Mouse (Mus musculus) urinary bladder, postnatal 36 days (tissue): ENCODE results near the gene Ren1.

Experiments
- DNase-seq, 2 experiments: peaks; one replicate each; pipeline ENCODE4 v3.0.0; 2022; ENCODE audit warnings: low spot score in 2 of 2, mixed read lengths in 1 of 2

Ren1 gene

DNA sequence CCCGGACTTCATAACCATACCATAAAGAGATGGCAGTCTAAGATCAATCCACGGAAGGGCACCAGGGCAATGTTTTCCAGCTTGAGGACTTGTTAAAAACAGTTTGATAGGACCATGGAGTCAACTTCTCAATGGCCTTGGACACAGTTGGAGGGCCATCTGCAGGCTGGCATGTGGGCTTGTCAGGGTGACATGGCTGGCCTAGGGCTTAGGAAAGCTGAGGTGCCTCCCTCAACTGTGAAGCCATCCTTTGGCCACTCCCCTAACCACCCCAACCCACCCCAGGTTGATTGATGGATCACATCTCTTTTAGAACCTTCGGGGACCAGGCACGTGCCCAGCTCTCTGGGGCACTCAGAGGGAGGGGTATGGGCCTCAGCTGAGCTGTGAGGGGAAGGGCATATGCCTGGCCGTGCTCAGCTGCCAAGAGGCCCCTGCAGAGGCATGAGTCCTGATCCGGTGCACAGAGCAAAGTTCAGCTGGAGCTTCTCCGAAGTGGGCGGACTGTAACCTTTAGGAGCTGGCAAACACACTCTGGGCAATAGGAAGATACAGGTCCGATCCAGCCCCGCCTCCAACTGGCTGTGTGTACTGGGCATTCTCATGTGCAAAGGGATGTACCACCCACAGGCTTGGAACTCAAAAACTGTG, 25.5 kb downstream of the Ren1 start:
- DNase-seq, result no peak

- DNase-seq, result no peak
These were observed 27.2 kb downstream of the Ren1 start for GRCm38 (mm10) chr1:133377547-133377946.

- DNase-seq, result no peak
These were observed 29.1 kb downstream of the Ren1 start for GRCm38 (mm10) chr1:133379254-133379985.

GRCm38 (mm10) chr1:133379986-133380320, 29.6 kb downstream of the Ren1 start:
- no peak for DNase-seq

DNA sequence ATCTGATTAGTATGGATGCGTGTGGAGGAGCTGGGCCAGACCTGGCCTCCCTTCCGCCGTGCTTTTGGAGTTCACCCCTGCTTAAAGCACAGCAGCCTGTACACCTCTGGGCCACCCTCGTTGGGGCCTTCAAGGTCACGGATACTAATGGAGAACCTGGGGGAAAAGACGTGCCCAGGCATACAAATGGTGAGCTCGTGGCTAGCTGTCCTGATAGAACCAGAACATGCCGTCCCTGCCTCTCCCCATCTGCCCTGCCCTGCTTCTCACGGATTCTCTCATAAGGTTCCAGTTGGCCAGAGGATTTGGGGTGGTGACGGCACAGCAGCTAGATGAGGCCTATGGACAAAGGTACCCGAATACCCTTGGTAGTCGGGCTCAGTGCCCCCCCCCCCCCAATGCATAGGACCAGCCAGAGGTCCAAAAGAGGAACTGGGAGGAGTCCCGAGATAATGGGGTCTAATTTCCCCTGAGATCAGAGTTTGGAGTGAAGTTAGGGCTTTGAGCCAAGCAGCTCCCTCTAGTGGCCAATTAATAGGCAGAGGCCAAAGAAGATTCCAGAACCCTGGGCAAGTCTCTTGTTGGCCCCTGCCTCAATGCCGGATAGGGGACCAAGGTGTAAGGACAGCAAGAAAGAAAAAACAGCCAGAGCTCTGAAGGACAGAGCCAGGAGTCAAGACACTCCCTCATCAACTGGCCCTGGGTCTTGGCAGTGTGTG, 30.2 kb downstream of the Ren1 start:
- DNase-seq, result no peak

GRCm38 (mm10) chr1:133382008-133382407, 31.7 kb downstream of the Ren1 start:
- DNase-seq, result no peak

GRCm38 (mm10) chr1:133382552-133383155, 32.3 kb downstream of the Ren1 start:
- no peak for DNase-seq

GRCm38 (mm10) chr1:133383157-133383783, 33.0 kb downstream of the Ren1 start:
- DNase-seq, result no peak

DNA sequence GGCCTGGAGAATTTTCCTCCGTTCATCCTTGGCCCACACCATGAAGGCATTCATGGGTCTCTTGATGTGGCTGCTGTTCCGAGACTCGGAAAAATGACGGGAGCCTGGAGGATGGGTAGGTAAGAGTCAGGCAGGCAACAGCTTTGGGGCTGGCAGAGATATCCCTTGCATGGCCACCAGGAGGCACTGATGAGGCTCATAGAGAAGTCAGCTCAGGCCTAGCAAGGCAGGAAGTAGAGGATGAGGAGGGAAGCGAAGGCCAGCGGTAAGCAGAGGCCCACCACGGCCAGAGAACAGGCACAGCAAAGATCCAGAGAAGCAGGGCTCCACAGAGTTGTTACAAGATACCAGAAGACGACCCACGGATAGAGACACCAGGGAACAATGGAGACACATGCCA, 35.2 kb downstream of the Ren1 start:
- DNase-seq, result peak; percentile 58 to 64

DNA sequence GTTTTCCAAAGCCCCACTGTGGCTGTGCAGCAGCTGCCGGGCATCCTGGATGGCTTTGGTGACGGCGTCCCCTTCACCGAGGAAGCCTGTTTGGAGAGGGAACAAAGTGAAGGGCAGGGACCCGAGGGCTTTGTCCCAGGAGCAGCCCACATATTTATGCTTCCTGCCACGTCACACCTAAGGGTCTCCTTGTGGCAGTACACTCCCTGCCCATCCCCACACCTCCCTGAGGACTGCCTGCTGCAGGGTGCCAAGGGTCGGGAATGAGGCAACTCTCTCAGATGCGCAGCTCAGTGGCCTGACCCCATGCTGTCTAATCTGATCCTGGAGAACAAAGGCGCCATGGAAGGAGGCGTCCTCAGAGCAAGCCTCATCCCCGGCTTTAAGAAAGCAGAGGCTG, 35.9 kb downstream of the Ren1 start:
- DNase-seq, result no peak

GRCm38 (mm10) chr1:133387539-133388268, 37.4 kb downstream of the Ren1 start:
- no peak for DNase-seq

DNA sequence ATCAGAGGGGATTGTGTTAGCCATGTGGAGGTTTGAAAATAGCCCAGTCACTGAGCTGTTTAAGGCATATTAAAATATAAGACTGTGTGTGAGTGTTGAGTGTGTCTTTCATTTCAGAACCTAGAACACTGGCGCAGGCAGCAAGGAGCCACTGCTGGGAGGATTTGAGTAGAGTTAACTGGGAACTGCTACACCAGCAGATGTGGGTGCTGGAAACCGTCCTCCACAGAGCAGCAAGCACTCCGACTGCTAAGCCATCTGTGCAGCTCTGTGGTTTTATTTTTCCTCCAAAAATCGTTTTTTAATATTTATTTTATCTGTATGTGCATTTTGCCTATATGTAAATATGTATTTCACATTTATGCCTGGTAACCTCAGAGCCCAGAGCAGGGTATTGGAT, 44.4 kb downstream of the Ren1 start:
- DNase-seq, result no peak

DNA sequence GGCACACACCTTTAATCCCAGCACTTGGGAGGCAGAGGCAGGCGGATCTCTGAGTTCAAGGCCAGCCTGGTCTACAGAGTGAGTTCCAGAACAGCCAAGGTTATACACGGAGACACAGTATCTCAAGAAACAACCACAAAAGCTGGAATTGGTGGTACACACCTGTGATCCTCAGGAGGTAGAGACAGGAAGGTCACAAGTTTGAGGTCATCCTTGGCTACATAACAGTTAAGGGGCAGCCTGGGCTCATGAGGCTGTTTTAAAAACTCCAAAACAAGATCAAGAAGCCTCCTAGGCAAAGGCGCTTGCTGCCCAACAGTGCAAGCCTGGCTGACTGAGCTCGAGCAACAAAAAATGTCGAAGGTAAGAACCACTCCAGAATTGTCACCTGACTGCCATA, 46.4 kb downstream of the Ren1 start:
- no peak for DNase-seq

GRCm38 (mm10) chr1:133397094-133397482, 46.8 kb downstream of the Ren1 start:
- no peak for DNase-seq

GRCm38 (mm10) chr1:133397483-133398237, 47.4 kb downstream of the Ren1 start:
- no peak for DNase-seq

- no peak for DNase-seq
These were observed 49.9 kb downstream of the Ren1 start for GRCm38 (mm10) chr1:133400014-133400725.

GRCm38 (mm10) chr1:133404005-133404404, 53.7 kb downstream of the Ren1 start:
- no peak for DNase-seq

DNA sequence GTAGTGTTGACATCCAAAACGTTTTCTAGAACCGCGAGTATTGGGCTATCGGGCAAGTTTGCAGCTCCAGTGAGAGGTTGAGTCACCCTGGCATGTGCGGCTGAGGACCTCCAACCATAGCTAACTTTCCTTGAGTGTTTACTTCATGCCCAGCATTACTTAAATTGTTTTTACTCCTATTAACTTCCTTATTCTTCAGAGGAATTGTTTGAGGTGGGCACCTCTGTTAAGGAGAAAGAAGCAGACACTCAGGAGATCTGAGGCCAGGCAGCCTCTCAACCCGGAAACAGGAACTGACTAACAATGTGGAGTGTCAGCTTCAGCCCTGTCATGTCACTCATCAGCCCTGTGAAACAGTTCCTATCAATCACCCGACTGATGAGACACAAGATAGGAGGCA, 56.3 kb downstream of the Ren1 start:
- no peak for DNase-seq

DNA sequence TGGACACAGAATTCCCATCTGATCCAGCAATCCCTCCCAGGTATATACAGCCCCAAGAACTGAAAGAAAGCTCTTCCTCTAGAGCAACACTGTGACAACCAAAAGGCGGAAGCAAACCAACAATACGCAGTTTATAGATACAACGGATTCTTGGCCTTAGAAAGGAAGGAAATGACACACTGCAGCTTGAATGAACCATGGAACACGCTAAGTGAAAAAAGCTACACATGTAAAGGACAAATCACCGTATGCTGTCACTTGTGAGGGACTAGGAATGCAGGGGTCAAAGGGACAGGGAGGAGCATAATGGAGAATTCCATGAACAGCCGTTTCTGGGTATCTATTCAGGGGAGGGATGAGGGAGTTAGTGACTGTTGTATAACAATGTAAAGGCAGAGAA, 57.1 kb downstream of the Ren1 start:
- no peak for DNase-seq

GRCm38 (mm10) chr1:133408321-133408720, 58.0 kb downstream of the Ren1 start:
- DNase-seq, result no peak
